Mouse (Mus musculus): ENCODE measurements around the gene Hcn4. TPM values are rescaled to one million over a fixed set of nuclear protein-coding genes. Genes with fewer than 3 reads are reported as not detected.

Gene Hcn4
- polyA plus RNA-seq, 1 experiment from 2014 or later: 0.33 TPM

- DNase-seq (ENCODE audit: low spot score): no peak
- Histone ChIP-seq H3K27me3 (ENCODE audit: low read depth, poor library complexity, severe bottlenecking) (peaks cover 57% of the 10 kb centered on the region), H3K4me1 (peaks cover 26% of the 10 kb centered on the region), H3K9me3 (replicated peaks) (no peaks in the 10 kb centered on the region), H3K27ac (no peak overlapping the region), H3K36me3 (no peaks in the 10 kb centered on the region), H3K4me3 (no peak overlapping the region)
- WGBS: 38% methylated on average over 3 of the region's 3 CpGs
Observed at GRCm38 (mm10) chr9:58817676-58818075, 5.5 kb upstream of the Hcn4 start.

DNA sequence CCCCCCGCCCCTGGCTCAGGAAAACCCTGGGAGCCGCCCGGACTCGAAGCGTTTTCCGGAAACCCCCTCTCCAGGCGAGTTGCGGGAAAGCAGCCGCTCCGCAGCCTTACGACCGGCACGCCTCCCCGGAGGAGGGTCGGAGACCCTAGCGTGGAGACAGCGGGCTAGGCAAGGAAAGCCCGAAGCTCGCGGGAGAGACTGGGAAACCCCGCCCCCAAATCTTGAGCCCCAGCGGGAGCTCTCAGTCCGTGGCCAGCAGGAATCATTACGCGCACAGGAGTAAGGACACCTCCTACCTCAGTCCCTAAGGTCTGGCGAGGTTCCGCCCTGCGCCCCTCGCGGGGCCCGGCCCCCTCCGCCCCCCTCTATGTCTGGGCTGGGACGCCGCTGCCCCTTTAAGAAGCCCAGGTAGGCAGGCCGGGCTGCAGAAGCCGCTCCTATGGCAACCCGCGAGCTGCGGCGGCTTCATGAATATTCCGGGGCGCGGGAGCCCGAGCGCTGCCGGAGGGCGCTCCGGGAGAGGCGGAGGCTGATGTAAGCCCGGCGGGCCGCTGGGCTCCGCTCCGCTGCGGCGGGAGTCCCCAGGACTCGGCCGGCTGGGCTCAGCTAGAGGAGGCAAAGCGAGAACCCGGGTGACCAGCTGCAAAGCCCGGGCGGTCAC is 651 bp upstream of the Hcn4 start:
- Histone ChIP-seq H3K9me3 (replicated peaks) (no peaks in the 10 kb centered on the region), H3K4me3 (peak overlapping the region; percentile 69), H3K27ac (peak overlapping the region; percentile 79), H3K36me3 (no peaks in the 10 kb centered on the region), H3K27me3 (ENCODE audit: low read depth, poor library complexity, severe bottlenecking) (peaks cover 91% of the 10 kb centered on the region), H3K4me1 (peaks cover 39% of the 10 kb centered on the region)
- WGBS: under 1% methylated on average over 62 of the region's 62 CpGs
- DNase-seq (ENCODE audit: low spot score): peak; percentile 83

DNA sequence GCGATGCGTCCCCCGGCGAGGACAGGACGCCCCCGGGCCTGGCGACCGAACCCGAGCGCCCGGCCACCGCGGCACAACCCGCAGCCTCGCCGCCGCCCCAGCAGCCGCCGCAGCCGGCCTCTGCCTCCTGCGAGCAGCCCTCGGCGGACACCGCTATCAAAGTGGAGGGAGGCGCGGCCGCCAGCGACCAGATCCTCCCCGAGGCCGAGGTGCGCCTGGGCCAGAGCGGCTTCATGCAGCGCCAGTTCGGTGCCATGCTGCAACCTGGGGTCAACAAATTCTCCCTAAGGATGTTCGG is 655 bp downstream of the Hcn4 start:
- Histone ChIP-seq H3K4me3 (peak overlapping the region; percentile 69), H3K4me1 (peaks cover 34% of the 10 kb centered on the region), H3K27me3 (ENCODE audit: low read depth, poor library complexity, severe bottlenecking) (peaks cover 86% of the 10 kb centered on the region), H3K36me3 (no peaks in the 10 kb centered on the region), H3K27ac (peak overlapping the region; percentile 79), H3K9me3 (replicated peaks) (no peaks in the 10 kb centered on the region)
- under 1% methylated on average over 35 of the region's 35 CpGs for WGBS
- DNase-seq (ENCODE audit: low spot score): peak; percentile 67

- Histone ChIP-seq H3K27me3 (ENCODE audit: low read depth, poor library complexity, severe bottlenecking) (peaks cover 35% of the 10 kb centered on the region), H3K27ac (no peak overlapping the region), H3K9me3 (replicated peaks) (no peaks in the 10 kb centered on the region), H3K36me3 (no peaks in the 10 kb centered on the region), H3K4me3 (no peak overlapping the region), H3K4me1 (peaks cover 8% of the 10 kb centered on the region)
- WGBS: 66% methylated on average over 4 of the region's 4 CpGs
- DNase-seq (ENCODE audit: low spot score): no peak
Observed at GRCm38 (mm10) chr9:58829627-58830026, 6.4 kb downstream of the Hcn4 start.

DNA sequence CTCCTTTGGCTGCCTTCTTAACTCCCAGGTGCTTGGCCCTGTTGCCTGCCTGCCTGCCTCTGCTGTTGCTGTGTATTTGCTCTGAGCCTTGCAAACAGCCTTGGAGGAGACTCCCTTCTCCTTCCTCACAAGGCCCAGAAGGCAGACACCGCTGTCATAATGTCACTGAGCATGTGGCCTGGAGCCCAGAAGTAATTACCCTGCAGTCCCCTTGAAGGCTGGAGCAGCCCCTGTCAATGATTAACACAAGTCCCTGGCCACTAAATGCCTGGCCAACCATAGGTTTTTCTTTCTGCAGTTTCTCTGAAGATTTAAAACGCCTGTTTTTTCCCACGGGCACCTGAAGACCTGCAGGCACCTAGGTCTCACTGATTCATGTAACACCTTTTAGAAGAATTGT is 9.7 kb downstream of the Hcn4 start:
- 63% methylated on average over 3 of the region's 3 CpGs for WGBS
- no peak overlapping the region for H3K4me3 ChIP-seq
- no peaks in the 10 kb centered on the region for H3K9me3 ChIP-seq (replicated peaks)
- peaks cover 5% of the 10 kb centered on the region; the same call in 1 of the 2 replicates for H3K27me3 ChIP-seq (ENCODE audit: low read depth, poor library complexity, severe bottlenecking)
- H3K36me3 ChIP-seq: no peaks in the 10 kb centered on the region
- DNase-seq (ENCODE audit: low spot score): no peak
- H3K4me1 ChIP-seq: peaks cover 15% of the 10 kb centered on the region
- H3K27ac ChIP-seq: no peak overlapping the region

- Histone ChIP-seq H3K4me3 (no peak overlapping the region), H3K4me1 (peaks cover 15% of the 10 kb centered on the region), H3K9me3 (replicated peaks) (no peaks in the 10 kb centered on the region), H3K36me3 (no peaks in the 10 kb centered on the region), H3K27me3 (ENCODE audit: low read depth, poor library complexity, severe bottlenecking) (no peaks in the 10 kb centered on the region), H3K27ac (no peak overlapping the region)
- 72% methylated on average over 5 of the region's 5 CpGs for WGBS
- no peak for DNase-seq (ENCODE audit: low spot score)
Observed at GRCm38 (mm10) chr9:58837174-58837573, 14.0 kb downstream of the Hcn4 start.

GRCm38 (mm10) chr9:58838504-58838903 is 15.3 kb downstream of the Hcn4 start:
- H3K27me3 ChIP-seq (ENCODE audit: low read depth, poor library complexity, severe bottlenecking): no peaks in the 10 kb centered on the region

GRCm38 (mm10) chr9:58841655-58842054 is 18.4 kb downstream of the Hcn4 start:
- no peaks in the 10 kb centered on the region for H3K9me3 ChIP-seq (replicated peaks)
- H3K4me3 ChIP-seq: no peak overlapping the region
- DNase-seq (ENCODE audit: low spot score): peak; percentile 89
- no peaks in the 10 kb centered on the region for H3K4me1 ChIP-seq
- no peaks in the 10 kb centered on the region for H3K36me3 ChIP-seq
- 26% methylated on average over 6 of the region's 6 CpGs for WGBS
- H3K27me3 ChIP-seq (ENCODE audit: low read depth, poor library complexity, severe bottlenecking): no peaks in the 10 kb centered on the region
- H3K27ac ChIP-seq: no peak overlapping the region

More at GRCm38 (mm10) chr9:58838504-58838903, 15.3 kb downstream of the Hcn4 start:
- 89% methylated on average over 5 of the region's 5 CpGs for WGBS
- no peak overlapping the region for H3K4me3 ChIP-seq
- H3K9me3 ChIP-seq (replicated peaks): no peaks in the 10 kb centered on the region
- H3K27ac ChIP-seq: no peak overlapping the region
- H3K4me1 ChIP-seq: peaks cover 7% of the 10 kb centered on the region; the same call in 1 of the 2 replicates
- no peaks in the 10 kb centered on the region for H3K36me3 ChIP-seq
- no peak for DNase-seq (ENCODE audit: low spot score)

- WGBS: 94% methylated on average over 3 of the region's 3 CpGs
- no peak for DNase-seq (ENCODE audit: low spot score)
- H3K27me3 ChIP-seq (ENCODE audit: low read depth, poor library complexity, severe bottlenecking): no peaks in the 10 kb centered on the region
- H3K4me3 ChIP-seq: no peak overlapping the region
- no peak overlapping the region for H3K27ac ChIP-seq
- no peaks in the 10 kb centered on the region for H3K36me3 ChIP-seq
- no peaks in the 10 kb centered on the region for H3K9me3 ChIP-seq (replicated peaks)
- H3K4me1 ChIP-seq: peaks cover 6% of the 10 kb centered on the region; the same call in 1 of the 2 replicates
Observed at GRCm38 (mm10) chr9:58844597-58844996, 21.4 kb downstream of the Hcn4 start.

- H3K4me1 ChIP-seq: peaks cover 6% of the 10 kb centered on the region; the same call in 1 of the 2 replicates
- H3K27ac ChIP-seq: no peak overlapping the region
- H3K27me3 ChIP-seq (ENCODE audit: low read depth, poor library complexity, severe bottlenecking): no peaks in the 10 kb centered on the region
- DNase-seq (ENCODE audit: low spot score): no peak
- H3K4me3 ChIP-seq: no peak overlapping the region
- 41% methylated on average over 3 of the region's 3 CpGs for WGBS
- no peaks in the 10 kb centered on the region for H3K9me3 ChIP-seq (replicated peaks)
- no peaks in the 10 kb centered on the region for H3K36me3 ChIP-seq
Observed at GRCm38 (mm10) chr9:58847008-58847407, 23.8 kb downstream of the Hcn4 start.

- no peak overlapping the region for H3K4me3 ChIP-seq
- H3K4me1 ChIP-seq: peaks cover 6% of the 10 kb centered on the region; the same call in 1 of the 2 replicates
- no peak overlapping the region for H3K27ac ChIP-seq
- 77% methylated on average over 7 of the region's 7 CpGs for WGBS
- H3K27me3 ChIP-seq (ENCODE audit: low read depth, poor library complexity, severe bottlenecking): no peaks in the 10 kb centered on the region
- DNase-seq (ENCODE audit: low spot score): no peak
- no peaks in the 10 kb centered on the region for H3K9me3 ChIP-seq (replicated peaks)
- H3K36me3 ChIP-seq: no peaks in the 10 kb centered on the region
Observed at GRCm38 (mm10) chr9:58847676-58848075, 24.5 kb downstream of the Hcn4 start.

DNA sequence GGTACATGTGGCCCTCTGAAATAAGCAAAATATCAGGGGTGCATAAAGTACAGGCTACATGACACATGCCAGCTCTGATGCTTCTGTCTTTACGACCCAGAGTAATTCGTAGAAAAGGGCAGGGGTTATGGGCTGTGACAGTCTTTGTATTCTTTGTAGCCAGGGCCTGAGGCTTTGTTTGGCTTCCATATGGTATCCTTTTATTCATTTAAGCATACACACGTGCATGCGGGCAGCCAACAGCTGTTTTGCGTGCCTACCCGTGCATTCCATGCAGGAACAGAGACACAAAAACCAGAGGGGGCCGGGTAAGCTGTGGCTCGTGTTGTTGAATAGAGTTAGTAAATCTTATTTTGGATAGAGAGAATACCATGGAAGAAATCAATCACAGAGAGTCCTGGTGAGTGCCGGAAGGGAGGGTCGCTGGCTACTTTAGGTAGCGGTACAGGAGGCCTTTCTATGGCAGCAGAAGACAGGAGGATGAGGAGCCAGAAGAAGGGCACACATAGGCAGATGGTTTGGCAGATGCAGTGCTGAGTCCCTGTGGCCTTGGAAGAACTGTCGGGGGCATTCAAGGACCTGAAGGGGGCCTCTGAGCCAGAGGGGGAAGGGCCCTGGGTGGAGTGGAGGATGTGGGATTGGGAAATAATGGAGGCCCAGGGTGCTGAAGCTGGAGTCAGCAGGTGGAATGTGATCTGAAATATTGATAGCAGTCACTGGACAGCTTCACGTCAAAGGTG is 26.5 kb downstream of the Hcn4 start:
- Histone ChIP-seq H3K4me1 (peaks cover 16% of the 10 kb centered on the region), H3K36me3 (no peaks in the 10 kb centered on the region), H3K27ac (no peak overlapping the region), H3K27me3 (ENCODE audit: low read depth, poor library complexity, severe bottlenecking) (no peaks in the 10 kb centered on the region), H3K4me3 (no peak overlapping the region), H3K9me3 (replicated peaks) (no peaks in the 10 kb centered on the region)
- WGBS: 83% methylated on average over 13 of the region's 13 CpGs
- DNase-seq (ENCODE audit: low spot score): no peak

GRCm38 (mm10) chr9:58854931-58855330 is 31.7 kb downstream of the Hcn4 start:
- H3K36me3 ChIP-seq: 0 out of 2 replicates have a peak, but pooled peaks cover 2% of the 10 kb centered on the region
- H3K27me3 ChIP-seq (ENCODE audit: low read depth, poor library complexity, severe bottlenecking): peaks cover 20% of the 10 kb centered on the region
- H3K4me3 ChIP-seq: no peak overlapping the region
- WGBS: 33% methylated on average over 3 of the region's 3 CpGs
- no peaks in the 10 kb centered on the region for H3K9me3 ChIP-seq (replicated peaks)
- DNase-seq (ENCODE audit: low spot score): no peak
- H3K4me1 ChIP-seq: peaks cover 36% of the 10 kb centered on the region
- no peak overlapping the region for H3K27ac ChIP-seq

Measured in limb, embryonic 10.5 days (tissue).